22 mouse cellular contexts compared by ENCODE assay signal in the genomic region with DNA sequence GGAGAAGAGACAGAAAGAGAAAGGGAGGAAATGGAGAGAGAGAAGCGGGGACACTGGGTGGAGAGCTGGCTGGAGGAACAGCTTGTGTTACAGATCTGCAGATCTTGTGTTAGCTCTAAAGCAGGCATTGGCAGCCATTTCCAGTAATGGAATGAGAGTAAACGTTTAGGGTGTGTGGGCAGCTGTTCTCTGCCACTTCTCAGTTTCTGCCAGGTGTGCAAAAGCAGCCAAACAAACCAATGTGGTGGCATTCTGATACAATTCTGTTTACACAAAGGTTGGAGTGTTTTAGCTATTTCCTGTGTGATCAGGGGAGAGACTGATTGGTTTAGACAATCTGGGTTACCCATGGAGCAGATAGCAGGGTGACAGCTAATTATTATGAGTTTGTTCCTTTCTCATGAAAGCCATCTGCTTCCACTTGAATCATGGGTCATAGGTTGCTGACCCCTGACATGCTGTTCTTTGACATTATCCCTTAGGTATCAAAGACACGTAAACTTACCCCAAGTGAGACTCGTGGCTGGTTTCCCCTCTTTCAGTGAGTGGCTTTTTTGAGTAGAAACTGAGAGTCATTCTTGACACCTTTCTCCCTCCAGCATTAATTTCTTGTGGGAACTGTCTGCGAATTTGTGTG. TPM values are rescaled to one million over a fixed set of nuclear protein-coding genes. Genes with fewer than 3 reads are reported as not detected.
DNase-seq lines count a peak whose midpoint lies in the region; ATAC-seq and TF ChIP-seq lines count a peak whose summit lies in the region.
"Had no signal": no experiment of that assay in that cellular context is flagged by ENCODE, and none has a peak within 500 bp of the region (broad histone marks: within the 10 kb centered on the region; RNA-seq: fewer than 3 reads in every experiment).

No protein-coding gene starts in this region.

- H3K27ac ChIP-seq in midbrain, embryonic 13.5 days = no peak overlapping the region
- H3K27ac ChIP-seq in midbrain, embryonic 10.5 days (replicated peaks) = no peak overlapping the region
- peak overlapping the region; percentile 22 for H3K27ac ChIP-seq in small intestine, adult 2 months (ENCODE audit: insufficient read depth, low read depth, low read length)
- H3K27ac ChIP-seq: forebrain, embryonic 15.5 days; hindbrain, postnatal 0 days had no signal

- H3K36me3 ChIP-seq in midbrain, embryonic 13.5 days = no peaks in the 10 kb centered on the region
- H3K36me3 ChIP-seq in midbrain, embryonic 10.5 days = no peaks in the 10 kb centered on the region
- H3K36me3 ChIP-seq in small intestine, adult 2 months (ENCODE audit: control insufficient read depth, insufficient read depth, low read length) = peaks cover 2% of the 10 kb centered on the region; the same call in 1 of the 2 replicates
- H3K36me3 ChIP-seq: forebrain, embryonic 15.5 days had no signal

- H3K4me2 ChIP-seq in midbrain, embryonic 13.5 days (replicated peaks) = no peak overlapping the region
- H3K4me2 ChIP-seq: forebrain, embryonic 15.5 days had no signal

- WGBS in midbrain, embryonic 13.5 days = 49% methylated on average over 5 of the region's 5 CpGs
- 50% methylated on average over 5 of the region's 5 CpGs for WGBS in midbrain, embryonic 10.5 days
- WGBS in small intestine, adult 2 months = 12% methylated on average over 5 of the region's 5 CpGs

- H3K9ac ChIP-seq in midbrain, embryonic 13.5 days (replicated peaks) = 0 out of 2 replicates have a peak overlapping the region, but pooled peaks have one; percentile 23
- H3K9ac ChIP-seq: forebrain, embryonic 15.5 days had no signal

- DNase-seq in embryo, embryonic 10 days (ENCODE audit: low spot score) = peak; percentile 69
- no peak for DNase-seq in embryo, embryonic 11 days
- DNase-seq in midbrain, embryonic 10.5 days (ENCODE audit: low spot score) = no peak
- DNase-seq in heart, adult 9 months (ENCODE audit: low spot score in 2 of 2) = no peak
- no peak for DNase-seq in heart, adult 8-10 months (ENCODE audit: low spot score)
- no peak for DNase-seq in cerebellum, adult 8-10 months
- DNase-seq: adrenal gland, postnatal 25 days; cerebellum, adult 2 months; heart, adult 11 months; kidney, adult 2 months; kidney, postnatal 25 days; layer of hippocampus, adult 9-11 months; lung, postnatal 10 days; right cerebral cortex, adult 18-20 months had no signal

- no peak for ATAC-seq in midbrain, embryonic 13.5 days
- ATAC-seq: forebrain, embryonic 15.5 days; hindbrain, postnatal 0 days had no signal

- 0 out of 2 replicates have a peak, but pooled peaks cover 6% of the 10 kb centered on the region for H3K4me1 ChIP-seq in midbrain, embryonic 13.5 days (replicated peaks)
- peaks cover 8% of the 10 kb centered on the region; the same call in 1 of the 2 replicates for H3K4me1 ChIP-seq in midbrain, embryonic 10.5 days
- H3K4me1 ChIP-seq in small intestine, adult 2 months (ENCODE audit: control insufficient read depth, insufficient read depth, insufficient read length, low read length) = peaks cover 27% of the 10 kb centered on the region

- no peak for TF ChIP-seq POLR2A in small intestine, adult 2 months (IDR thresholded peaks at IDR 0.05; ENCODE audit: low read depth, low read length)

- H3K4me3 ChIP-seq in midbrain, embryonic 13.5 days (replicated peaks) = no peak overlapping the region
- H3K4me3 ChIP-seq in midbrain, embryonic 10.5 days = no peak overlapping the region
- no peak overlapping the region for H3K4me3 ChIP-seq in small intestine, adult 2 months (ENCODE audit: low read depth, low read length)
- H3K4me3 ChIP-seq: forebrain, embryonic 15.5 days had no signal

- peaks cover 49% of the 10 kb centered on the region for H3K27me3 ChIP-seq in midbrain, embryonic 13.5 days
- peaks cover 36% of the 10 kb centered on the region for H3K27me3 ChIP-seq in midbrain, embryonic 10.5 days (ENCODE audit: low read depth, poor library complexity, severe bottlenecking)
- H3K27me3 ChIP-seq in small intestine, adult 2 months (ENCODE audit: control insufficient read depth, insufficient read depth, low read length) = no peaks in the 10 kb centered on the region

- H3K9me3 ChIP-seq in midbrain, embryonic 13.5 days = no peaks in the 10 kb centered on the region
- no peaks in the 10 kb centered on the region for H3K9me3 ChIP-seq in midbrain, embryonic 10.5 days (replicated peaks)
- H3K9me3 ChIP-seq: forebrain, embryonic 15.5 days had no signal

- TF ChIP-seq CTCF in small intestine, adult 2 months (IDR thresholded peaks at IDR 0.05; ENCODE audit: extremely low read depth, insufficient read length, insufficient replicate concordance, low read depth, low read length) = no peak

RNA-seq across cellular contexts. Expression of a gene that starts 3.4 kb away (rescaled TPM):
- polyA plus RNA-seq in midbrain, embryonic 13.5 days (2015; fragmentation: Nextera tagmentation; extraction: Ambion mirVana) = 1.6 TPM in 2 replicates
- polyA plus RNA-seq in midbrain, embryonic 10.5 days (2016; fragmentation: Nextera tagmentation; extraction: Ambion mirVana) = 2.4 and 3.5 TPM in 2 replicates
- 11.1 and 12.2 TPM in 2 replicates for polyA plus RNA-seq in small intestine, adult 2 months (2012; rRNA removed)
- total RNA-seq in heart, adult 8-10 months (2022) = 1 to 10 TPM; 1.9 to 3.7 (median 3.1) TPM
- total RNA-seq: megakaryocyte-erythroid progenitor cell, adult 5-6 weeks had no signal

RNA-seq across cellular contexts. Expression of a gene that starts 18.8 kb away (rescaled TPM):
- 0.30 and 0.36 TPM in 2 replicates for polyA plus RNA-seq in midbrain, embryonic 13.5 days (2015; fragmentation: Nextera tagmentation; extraction: Ambion mirVana)
- 0.87 and 1.0 TPM in 2 replicates for polyA plus RNA-seq in midbrain, embryonic 10.5 days (2016; fragmentation: Nextera tagmentation; extraction: Ambion mirVana)
- polyA plus RNA-seq in small intestine, adult 2 months (2012; rRNA removed) = 5.3 and 8.2 TPM in 2 replicates
- 1 to 10 TPM in 1 of 4 experiments, under 1 TPM in 3; 0.50 to 1.5 (median 0.88) TPM for total RNA-seq in heart, adult 8-10 months (2022)
- total RNA-seq: megakaryocyte-erythroid progenitor cell, adult 5-6 weeks had no signal

RNA-seq across cellular contexts. Expression of a gene that starts 20.6 kb away (rescaled TPM):
- 0.27 and 0.51 TPM in 2 replicates for polyA plus RNA-seq in midbrain, embryonic 13.5 days (2015; fragmentation: Nextera tagmentation; extraction: Ambion mirVana)
- polyA plus RNA-seq in midbrain, embryonic 10.5 days (2016; fragmentation: Nextera tagmentation; extraction: Ambion mirVana) = 0.10 and 0.14 TPM in 2 replicates
- polyA plus RNA-seq in small intestine, adult 2 months (2012; rRNA removed) = 2.5 and 3.9 TPM in 2 replicates
- total RNA-seq in heart, adult 8-10 months (2022) = not detected
- total RNA-seq: hindbrain, postnatal 0 days had no signal

RNA-seq across cellular contexts. Expression of a gene that starts 49.0 kb away (rescaled TPM):
- polyA plus RNA-seq in midbrain, embryonic 13.5 days (2015; fragmentation: Nextera tagmentation; extraction: Ambion mirVana) = not detected in 2 replicates
- polyA plus RNA-seq in midbrain, embryonic 10.5 days (2016; fragmentation: Nextera tagmentation; extraction: Ambion mirVana) = not detected in 2 replicates
- polyA plus RNA-seq in small intestine, adult 2 months (2012; rRNA removed) = 12.9 and 13.7 TPM in 2 replicates
- 1 to 10 TPM in 2 of 4 experiments, not detected in 2; 1.3 to 1.5 TPM for total RNA-seq in heart, adult 8-10 months (2022)
- total RNA-seq: hindbrain, postnatal 0 days; left cerebral cortex, postnatal 10 days had no signal
- polyA plus RNA-seq: forebrain, embryonic 15.5 days; liver, embryonic 16.5 days; neural tube, embryonic 11.5 days had no signal

RNA-seq across cellular contexts. Expression of a gene that starts 59.2 kb away (rescaled TPM):
- 6.6 and 7.2 TPM in 2 replicates for polyA plus RNA-seq in midbrain, embryonic 13.5 days (2015; fragmentation: Nextera tagmentation; extraction: Ambion mirVana)
- polyA plus RNA-seq in midbrain, embryonic 10.5 days (2016; fragmentation: Nextera tagmentation; extraction: Ambion mirVana) = 4.2 and 5.6 TPM in 2 replicates
- 0.27 and 0.98 TPM in 2 replicates for polyA plus RNA-seq in small intestine, adult 2 months (2012; rRNA removed)
- total RNA-seq in heart, adult 8-10 months (2022) = 1 to 10 TPM in 2 of 4 experiments, under 1 TPM in 2; 0.81 to 1.4 (median 1.1) TPM
- total RNA-seq: megakaryocyte-erythroid progenitor cell, adult 5-6 weeks had no signal
